ENCODE assay signal across 9 mouse cellular contexts in genomic region chr8:127190350-127190749, GRCm38 (mm10).
DNase-seq lines count a peak whose midpoint lies in the region; ATAC-seq and TF ChIP-seq lines count a peak whose summit lies in the region.
"Had no signal": no experiment of that assay in that cellular context is flagged by ENCODE, and none has a peak within 500 bp of the region (broad histone marks: within the 10 kb centered on the region; RNA-seq: fewer than 3 reads in every experiment).

No protein-coding gene starts in this region.

- peaks cover 16% of the 10 kb centered on the region for H3K4me1 ChIP-seq in midbrain, embryonic 11.5 days (ENCODE audit: control insufficient read depth, insufficient read depth, low read length)
- H3K4me1 ChIP-seq: stomach, embryonic 15.5 days had no signal

- peak; percentile 86 for TF ChIP-seq CTCF in Patski (IDR thresholded peaks at IDR 0.05)

- no peak overlapping the region for H3K4me2 ChIP-seq in midbrain, embryonic 11.5 days
- H3K4me2 ChIP-seq: stomach, embryonic 15.5 days had no signal

- no peak overlapping the region for H3K27ac ChIP-seq in midbrain, embryonic 11.5 days (ENCODE audit: low read depth, low read length)
- H3K27ac ChIP-seq: stomach, embryonic 15.5 days had no signal

- no peaks in the 10 kb centered on the region for H3K27me3 ChIP-seq in Patski
- no peaks in the 10 kb centered on the region for H3K27me3 ChIP-seq in midbrain, embryonic 11.5 days (ENCODE audit: control insufficient read depth, insufficient read depth, low read length)
- H3K27me3 ChIP-seq: stomach, embryonic 15.5 days had no signal

- POLR2A ChIA-PET in Patski (lab: Charles Lee) = no interaction called here

- H3K9me3 ChIP-seq in midbrain, embryonic 11.5 days (ENCODE audit: control insufficient read depth, low read length) = no peaks in the 10 kb centered on the region
- H3K9me3 ChIP-seq: stomach, embryonic 15.5 days had no signal

- in situ Hi-C loops in Patski (cut with MboI; ENCODE audit: low pct_unique_long_range_greater_than_20kb) = loop anchor here (10.0 kb wide), 3 partner anchors 394 to 1304 kb away; no protein-coding TSS in a partner anchor

- H3K4me3 ChIP-seq in midbrain, embryonic 11.5 days (ENCODE audit: low read depth, low read length) = no peak overlapping the region
- H3K4me3 ChIP-seq: stomach, embryonic 15.5 days had no signal

- ATAC-seq in Patski = no peak
- ATAC-seq in midbrain, embryonic 11.5 days (ENCODE audit: low FRiP score) = no peak

- H3K9ac ChIP-seq in midbrain, embryonic 11.5 days (ENCODE audit: low read length) = no peak overlapping the region
- H3K9ac ChIP-seq: stomach, embryonic 15.5 days had no signal

- intact Hi-C loops in heart, postnatal 36 days (cut with DNase I) = loop anchor here (2.0 to 10.0 kb wide), 7 partner anchors 77 to 1362 kb away; no protein-coding TSS in a partner anchor

- peak; percentile 66 for DNase-seq in gastrocnemius, adult 18-20 months (ENCODE audit: low spot score)
- no peak for DNase-seq in gastrocnemius, adult 8-10 months (ENCODE audit: low spot score in 2 of 2)
- no peak for DNase-seq in Patski (ENCODE audit: low read depth, low spot score)
- peak; percentile 38 to 62 for DNase-seq in cerebellum, postnatal 25 days
- peak; percentile 58 to 59 for DNase-seq in heart, postnatal 36 days
- DNase-seq in left cerebral cortex, adult 11 months (ENCODE audit: low spot score) = peak; percentile 49
- peak; percentile 93 for DNase-seq in midbrain, embryonic 11.5 days (ENCODE audit: low spot score, missing footprints)
- peak; percentile 73 for DNase-seq in testis, postnatal 10 days (ENCODE audit: low spot score)

- CTCF ChIA-PET in Patski (lab: Charles Lee) = interaction anchor here (1.0 to 1.2 kb wide), 2 partner anchors 116 to 141 kb away, joined by 3 read pairs; no protein-coding TSS in a partner anchor

- H3K36me3 ChIP-seq in midbrain, embryonic 11.5 days (ENCODE audit: control insufficient read depth, insufficient read depth, low read length) = no peaks in the 10 kb centered on the region
- H3K36me3 ChIP-seq: stomach, embryonic 15.5 days had no signal

- 57% methylated on average over 7 of the region's 7 CpGs for WGBS in midbrain, embryonic 11.5 days

Comparison
In these comparisons a context has a peak if more than half of its experiments do, and no peak if none do; other contexts are left out.
1. DNase-seq: peak in gastrocnemius, adult 18-20 months (single experiment), cerebellum, postnatal 25 days (2 of 2), heart, postnatal 36 days (2 of 2), left cerebral cortex, adult 11 months (single experiment), midbrain, embryonic 11.5 days (single experiment) and testis, postnatal 10 days (single experiment); none in gastrocnemius, adult 8-10 months (0 of 2) and Patski (single experiment).